Mouse (Mus musculus) heart, adult 2 months (tissue): ENCODE data around the gene Pctp. TPM values are rescaled to one million over a fixed set of nuclear protein-coding genes. Genes with fewer than 3 reads are reported as not detected.

Source experiments
- DNase-seq, 2 experiments: peaks; one replicate each; pipeline ENCODE4 v3.0.0; 2021
- H3K27ac ChIP-seq: fragments of 200-600 bp; 2 replicates; pipeline ENCODE4 v1.8.1; 2022
- H3K27me3 ChIP-seq: fragments of 200-500 bp; 2 replicates; pipeline ENCODE4 v1.6.1; 2012; ENCODE audit warnings: mild to moderate bottlenecking, low read length, inconsistent platforms, mixed read lengths; ENCODE audit not compliant: control insufficient read depth, insufficient read depth
- H3K36me3 ChIP-seq: fragments of 200-500 bp; 2 replicates; pipeline ENCODE4 v1.6.1; 2012; ENCODE audit warnings: low read length, inconsistent platforms; ENCODE audit not compliant: control insufficient read depth, insufficient read depth
- H3K4me1 ChIP-seq: fragments of 200-500 bp; 2 replicates; pipeline ENCODE4 v1.6.1; 2011; ENCODE audit warnings: low read length; ENCODE audit not compliant: control insufficient read depth, insufficient read depth
- H3K4me3 ChIP-seq: fragments of 200-600 bp; 2 replicates; pipeline ENCODE4 v1.8.1; 2022
- H3K79me2 ChIP-seq: fragments of 200-500 bp; replicated peaks from 2 replicates; pipeline ENCODE4 v1.6.1; 2012; ENCODE audit warnings: mild to moderate bottlenecking, inconsistent platforms, low read length, moderate library complexity, mixed read lengths; ENCODE audit not compliant: control insufficient read depth, insufficient read depth
- H3K9ac ChIP-seq: fragments of 200-500 bp; 2 replicates; pipeline ENCODE4 v1.6.1; 2012; ENCODE audit warnings: low read depth, mild to moderate bottlenecking, control low read depth, inconsistent platforms, low read length, mixed read lengths
- CTCF ChIP-seq: fragments of 200-600 bp; IDR thresholded peaks from 2 replicates; pipeline ENCODE4 v1.8.1; 2022; ENCODE audit warnings: antibody characterized with exemption, mild to moderate bottlenecking, moderate library complexity
- EP300 ChIP-seq: fragments of 200-500 bp; IDR thresholded peaks from 2 replicates; pipeline ENCODE4 v1.6.1; 2011; ENCODE audit warnings: low read depth, low read length, control low read depth; ENCODE audit not compliant: insufficient read depth
- POLR2A ChIP-seq: fragments of 200-500 bp; IDR thresholded peaks from 2 replicates; pipeline ENCODE4 v1.6.1; 2011; ENCODE audit warnings: mild to moderate bottlenecking, low read depth, low read length, control low read depth; ENCODE audit not compliant: insufficient read depth
- WGBS: fragments of 180-500 bp; shearing (Covaris S2); methylation state at CpG from one replicate; pipeline ENCODE4 v1.1.7; 2018; 5-methylcytosine and 5-hydroxymethylcytosine counted together
- intact Hi-C: fragments of 180-260 bp; cut with DNase I; formaldehyde crosslinking; loops from one replicate; pipeline ENCODE4 v1.15.1; 2025
- polyA plus RNA-seq: library from polyadenylated mRNA; depleted of rRNA; stranded (reverse); fragments of >200 nt; gene quantifications from 2 replicates; pipeline ENCODE4 v1.2.3, GENCODE M21; 2012
- total RNA-seq, 2 experiments: library from RNA; stranded (reverse); gene quantifications; 2 replicates each; pipeline ENCODE4 v1.2.3; 2021

Pctp gene
- total and polyA plus RNA-seq, 3 experiments = 2.2 to 4.4 (median 4.0) TPM

- Histone ChIP-seq H3K36me3 (no peaks in the 10 kb centered on the region), H3K9ac (peak overlapping the region; percentile 38), H3K79me2 (no peaks in the 10 kb centered on the region), H3K27ac (peak overlapping the region; percentile 54), H3K4me1 (peaks cover 5% of the 10 kb centered on the region), H3K4me3 (peak overlapping the region; percentile 53), H3K27me3 (no peaks in the 10 kb centered on the region)
- 0 out of 2 replicates have a peak, but pooled peaks have one; percentile 36 for TF ChIP-seq EP300
- peak; percentile 85 for TF ChIP-seq POLR2A
- TF ChIP-seq CTCF = no peak
- peak; percentile 57 to 71 for DNase-seq
- 1% methylated on average over 15 of the region's 15 CpGs for WGBS
- intact Hi-C loops = loop anchor here (10.0 kb wide), 2 partner anchors 64 to 224 kb away; no protein-coding TSS in a partner anchor
Measured at GRCm38 (mm10) chr11:90030557-90030956, 27.9 kb upstream of the Pctp start.

- intact Hi-C loops = loop anchor here (10.0 kb wide), 2 partner anchors 65 to 225 kb away; no protein-coding TSS in a partner anchor
- no peaks in the 10 kb centered on the region for H3K36me3 ChIP-seq
- 26% methylated on average over 13 of the region's 13 CpGs for WGBS
- TF ChIP-seq POLR2A = no peak
- no peak for TF ChIP-seq CTCF
- no peak for TF ChIP-seq EP300
- peak within 1 kb of the TSS; percentile 38 for H3K9ac ChIP-seq
- peaks cover 5% of the 10 kb centered on the region for H3K4me1 ChIP-seq
- no peak for DNase-seq
- peak within 1 kb of the TSS; percentile 53 for H3K4me3 ChIP-seq
- H3K79me2 ChIP-seq = no peaks in the 10 kb centered on the region
- H3K27ac ChIP-seq = peak within 1 kb of the TSS; percentile 54
- H3K27me3 ChIP-seq = no peaks in the 10 kb centered on the region
Measured at GRCm38 (mm10) chr11:90029841-90030398, 27.2 kb upstream of the Pctp start, which contains the start of gene Tmem100. Gene Tmem100, plus strand, starts transcription at chr11:90030348.

GRCm38 (mm10) chr11:90029354-90029753 lies 26.7 kb upstream of the Pctp start:
- Histone ChIP-seq H3K27ac (peak overlapping the region; percentile 54), H3K36me3 (no peaks in the 10 kb centered on the region), H3K9ac (peak overlapping the region; percentile 34), H3K4me1 (peaks cover 5% of the 10 kb centered on the region), H3K79me2 (no peaks in the 10 kb centered on the region), H3K27me3 (no peaks in the 10 kb centered on the region), H3K4me3 (peak overlapping the region; percentile 53)
- peak; percentile 53 to 72 for DNase-seq
- intact Hi-C loops = no loop called here
- 13% methylated on average over 10 of the region's 10 CpGs for WGBS
- TF ChIP-seq EP300 = 0 out of 2 replicates have a peak, but pooled peaks have one; percentile 22
- TF ChIP-seq CTCF = no peak

- Histone ChIP-seq H3K27ac (no peak overlapping the region), H3K79me2 (no peaks in the 10 kb centered on the region), H3K27me3 (no peaks in the 10 kb centered on the region), H3K4me1 (peaks cover 5% of the 10 kb centered on the region), H3K36me3 (no peaks in the 10 kb centered on the region), H3K9ac (no peak overlapping the region), H3K4me3 (no peak overlapping the region)
- DNase-seq = no peak
- TF ChIP-seq POLR2A (no peak), CTCF (no peak), EP300 (no peak)
- WGBS = 89% methylated on average over 8 of the region's 8 CpGs
- intact Hi-C loops = no loop called here
Measured at GRCm38 (mm10) chr11:90028746-90029145, 26.1 kb upstream of the Pctp start.

- Histone ChIP-seq H3K4me1 (peaks cover 4% of the 10 kb centered on the region), H3K9ac (no peak overlapping the region), H3K79me2 (no peaks in the 10 kb centered on the region), H3K4me3 (no peak overlapping the region), H3K27ac (no peak overlapping the region), H3K27me3 (no peaks in the 10 kb centered on the region), H3K36me3 (no peaks in the 10 kb centered on the region)
- WGBS = 55% methylated on average over 7 of the region's 7 CpGs
- TF ChIP-seq EP300 = no peak
- TF ChIP-seq CTCF = no peak
- no peak for TF ChIP-seq POLR2A
- DNase-seq = no peak
- intact Hi-C loops = no loop called here
Measured at GRCm38 (mm10) chr11:90027216-90027615, 24.5 kb upstream of the Pctp start.

GRCm38 (mm10) chr11:90026802-90027174 lies 24.1 kb upstream of the Pctp start:
- H3K9ac ChIP-seq = no peak overlapping the region
- no peaks in the 10 kb centered on the region for H3K36me3 ChIP-seq
- no peak for TF ChIP-seq CTCF
- WGBS = 75% methylated on average over 5 of the region's 5 CpGs
- intact Hi-C loops = no loop called here
- no peak for DNase-seq
- H3K27ac ChIP-seq = no peak overlapping the region; the same call in 1 of the 2 replicates
- no peak overlapping the region for H3K4me3 ChIP-seq
- no peaks in the 10 kb centered on the region for H3K79me2 ChIP-seq
- H3K4me1 ChIP-seq = peaks cover 4% of the 10 kb centered on the region
- H3K27me3 ChIP-seq = no peaks in the 10 kb centered on the region
